Mouse (Mus musculus) thymus, adult 18-20 months (tissue): ENCODE measurements around the gene Nploc4.
"Not testable (repeated sequence)": the region's sequence is repeated elsewhere in the genome, so short reads cannot be mapped to it uniquely, and the experiment has no call there.

Experiments
- DNase-seq, 2 experiments: peaks; one replicate each; pipeline ENCODE4 v3.0.0; 2022; ENCODE audit warnings: mixed read lengths in 2 of 2

Gene Nploc4

DNA sequence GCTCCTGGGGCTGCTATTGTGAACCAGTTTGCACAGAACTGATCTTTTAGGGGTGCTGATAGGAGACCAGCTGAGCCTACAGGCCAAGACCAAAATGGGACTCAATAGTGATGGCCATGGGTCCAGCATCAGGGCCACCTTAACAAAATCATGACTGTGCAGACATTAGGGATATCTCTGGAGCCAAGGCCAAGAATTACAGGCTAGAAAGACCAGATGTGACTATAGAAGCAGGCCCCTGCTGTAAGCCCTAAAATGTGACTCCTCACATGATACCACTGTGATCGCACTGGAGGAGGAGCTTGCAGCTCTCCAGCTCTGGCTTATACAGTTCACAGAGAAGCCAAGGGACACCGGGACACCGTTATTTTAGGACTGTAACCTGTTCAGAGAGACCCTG lies 4.8 kb upstream of the Nploc4 start, which contains the start of gene Tspan10:
Gene Tspan10, plus strand, starts transcription at position 301 of the 400 bp plus-strand sequence.
- DNase-seq, result no peak

DNA sequence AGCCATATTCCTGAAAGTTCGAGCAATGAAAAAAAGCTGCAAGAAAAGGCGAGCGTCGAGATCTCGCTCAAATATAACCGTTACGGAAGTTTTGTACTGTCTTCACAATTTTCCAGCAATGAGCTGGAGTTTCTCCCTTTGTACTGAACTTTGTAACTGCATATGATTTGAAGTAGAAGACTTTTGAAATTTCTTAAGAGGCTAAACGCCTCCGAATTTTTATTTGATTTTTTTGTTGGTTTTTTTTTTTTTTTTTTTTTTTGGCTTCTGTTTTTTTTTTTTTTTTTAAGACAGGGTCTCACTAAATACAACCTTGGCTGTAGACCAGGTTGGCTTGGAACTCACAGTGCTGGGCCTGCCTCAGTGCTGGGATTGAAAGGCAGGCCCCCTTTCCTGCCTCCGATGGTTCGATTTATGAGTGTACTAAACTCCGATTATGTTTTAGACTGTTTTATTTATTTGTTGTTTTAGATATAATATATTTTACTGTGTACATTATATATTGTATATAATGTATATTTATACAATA lies 413 bp upstream of the Nploc4 start:
- DNase-seq, result no peak

DNA sequence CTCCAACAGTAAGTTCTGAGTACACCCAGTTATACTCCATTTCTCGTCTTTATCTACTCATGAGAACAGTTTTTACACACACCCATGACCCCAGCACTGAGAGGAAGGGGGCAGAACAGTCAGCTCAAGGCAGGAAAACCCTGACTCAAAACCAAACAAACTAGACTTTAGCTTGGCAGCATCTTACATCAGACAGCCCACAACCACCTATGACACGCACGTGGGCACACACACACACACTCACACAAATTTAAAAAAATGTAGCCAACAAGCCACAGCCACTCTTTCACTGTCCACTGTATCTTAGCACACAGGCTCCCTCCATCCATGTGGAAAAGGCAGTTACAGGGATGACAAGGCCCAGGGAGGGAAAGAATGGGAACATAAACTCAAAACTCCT lies 10.8 kb downstream of the Nploc4 start:
- no peak for DNase-seq

DNA sequence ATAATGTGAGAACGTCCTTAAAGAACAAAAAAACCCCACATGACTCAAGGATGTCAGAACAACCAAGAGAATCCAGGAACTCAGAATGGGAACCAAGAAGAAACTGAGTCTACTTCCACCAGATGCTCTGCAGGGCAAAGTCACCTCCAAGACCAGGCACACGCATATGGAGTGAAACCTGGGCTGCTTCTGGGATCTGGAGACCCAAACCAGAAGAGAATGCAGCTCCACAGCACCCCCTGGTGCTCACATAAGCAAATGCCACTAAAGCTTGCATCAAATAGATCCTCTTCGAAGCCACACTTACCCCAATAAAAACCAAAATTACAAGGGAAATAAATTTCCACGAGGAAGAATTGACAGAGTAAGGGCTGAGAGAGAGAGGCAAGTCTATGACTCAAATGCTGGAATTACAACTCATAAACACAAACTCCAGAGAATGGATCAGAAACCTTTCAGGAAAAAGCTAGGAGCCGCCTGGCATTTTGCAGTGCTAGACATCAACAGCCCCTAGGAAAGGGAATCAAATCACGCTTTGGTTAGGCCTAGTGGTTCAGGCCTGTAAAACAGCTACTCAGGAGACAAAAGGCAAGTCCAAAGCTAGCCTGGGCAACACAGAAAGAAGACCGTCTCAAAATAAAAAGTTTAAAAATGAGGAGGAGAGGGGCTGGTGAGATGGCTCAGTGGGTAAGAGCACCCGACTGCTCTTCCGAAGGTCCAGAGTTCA lies 13.8 kb downstream of the Nploc4 start:
- peak in 1 of 2 experiments; percentile 10 for DNase-seq

DNA sequence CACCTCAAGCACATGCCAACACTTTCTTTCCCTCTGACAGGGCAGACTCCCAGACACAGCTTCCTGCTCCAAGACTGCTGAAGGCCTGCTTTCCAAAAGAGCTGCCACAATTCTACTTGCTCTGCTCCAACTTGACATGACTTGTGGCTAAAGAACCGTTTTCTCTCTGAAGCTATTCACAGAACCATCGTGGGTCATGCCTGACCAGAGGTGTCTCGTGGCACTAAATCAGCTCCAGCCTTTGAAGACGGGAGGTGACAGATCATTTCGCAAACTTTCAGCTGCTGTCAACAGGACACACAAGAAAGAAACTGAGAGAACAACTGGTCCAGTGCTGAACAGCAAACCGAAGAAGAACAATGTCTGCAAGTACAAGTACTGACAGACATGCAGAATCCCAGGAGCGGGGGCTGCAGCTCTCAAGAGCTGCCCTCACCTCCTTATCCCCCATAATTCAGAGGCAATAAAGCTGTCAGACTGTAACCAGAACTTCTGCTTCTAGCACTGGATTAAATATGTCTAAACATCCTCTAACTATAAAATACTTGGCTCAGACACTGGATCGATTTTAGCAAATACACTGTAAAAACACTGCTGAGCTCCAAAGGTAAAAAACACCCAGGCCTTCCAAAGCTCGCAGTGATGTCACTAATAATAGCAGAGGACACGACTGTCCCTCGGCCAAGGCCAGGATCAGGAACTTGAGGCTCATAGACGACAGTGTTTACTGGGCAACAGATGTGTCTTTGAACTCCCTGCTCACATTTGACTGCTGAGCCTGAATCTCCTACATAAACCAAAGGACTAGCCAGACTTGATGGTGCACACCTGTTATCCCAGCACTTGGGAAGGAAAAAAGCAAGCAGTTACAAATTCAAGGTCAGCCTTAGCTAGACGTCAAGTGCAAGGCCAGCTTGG lies 14.6 kb downstream of the Nploc4 start:
- no peak for DNase-seq

DNA sequence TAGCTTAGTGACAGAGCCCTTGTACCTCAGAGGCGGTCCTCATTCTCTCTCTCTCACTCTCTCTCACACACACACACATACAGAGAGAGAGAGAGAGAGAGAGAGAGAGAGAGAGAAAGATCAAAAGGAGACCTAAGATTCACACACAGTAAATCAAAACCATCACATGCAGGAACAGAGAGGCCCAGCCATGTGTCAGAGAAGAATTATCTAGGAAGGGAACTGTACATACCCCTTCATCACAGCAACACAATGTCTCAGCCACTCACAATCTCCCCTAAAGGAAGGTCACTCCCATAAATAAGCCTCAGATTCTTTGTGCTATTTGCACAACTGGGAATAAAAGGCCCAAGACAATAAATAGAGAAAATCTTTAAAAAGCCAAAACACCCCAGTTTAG lies 18.9 kb downstream of the Nploc4 start:
- no peak for DNase-seq

DNA sequence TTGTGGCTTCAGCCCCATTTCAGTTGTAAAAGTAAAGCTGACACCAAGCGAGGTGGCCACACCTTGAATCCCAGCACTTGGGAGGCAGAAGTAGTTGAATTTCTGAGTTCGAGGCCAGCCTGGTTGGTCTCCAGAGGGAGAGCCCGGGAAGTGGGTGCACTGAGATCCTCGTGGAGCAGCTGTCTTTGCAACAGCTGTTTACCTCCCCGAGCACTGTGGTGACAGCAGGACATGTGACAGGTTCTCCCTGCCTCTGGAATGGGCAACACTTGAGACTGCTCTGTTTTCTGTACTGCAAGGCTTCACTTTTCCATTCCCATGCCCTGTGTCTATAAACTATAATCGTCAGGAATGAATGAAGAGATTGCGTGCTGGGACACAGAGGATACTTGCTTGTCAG lies 19.7 kb downstream of the Nploc4 start:
- no peak for DNase-seq

DNA sequence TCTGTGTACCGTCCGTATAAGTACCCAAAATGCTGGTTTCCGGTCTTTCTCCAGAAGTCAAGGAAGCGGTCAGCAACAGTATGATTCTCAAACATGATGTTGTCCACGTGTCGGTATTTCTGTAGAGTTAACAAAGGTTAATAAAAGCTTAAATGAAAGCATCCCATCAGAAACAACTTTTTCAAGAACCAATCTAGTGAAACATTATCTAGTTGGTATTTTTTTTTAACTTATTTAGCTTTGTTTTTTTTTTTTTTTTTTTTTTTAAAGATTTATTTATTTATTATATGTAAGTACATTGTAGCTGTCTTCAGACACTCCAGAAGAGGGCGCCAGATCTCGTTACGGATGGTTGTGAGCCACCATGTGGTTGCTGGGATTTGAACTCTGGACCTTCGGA lies 23.9 kb downstream of the Nploc4 start:
- not testable (repeated sequence) for DNase-seq

DNA sequence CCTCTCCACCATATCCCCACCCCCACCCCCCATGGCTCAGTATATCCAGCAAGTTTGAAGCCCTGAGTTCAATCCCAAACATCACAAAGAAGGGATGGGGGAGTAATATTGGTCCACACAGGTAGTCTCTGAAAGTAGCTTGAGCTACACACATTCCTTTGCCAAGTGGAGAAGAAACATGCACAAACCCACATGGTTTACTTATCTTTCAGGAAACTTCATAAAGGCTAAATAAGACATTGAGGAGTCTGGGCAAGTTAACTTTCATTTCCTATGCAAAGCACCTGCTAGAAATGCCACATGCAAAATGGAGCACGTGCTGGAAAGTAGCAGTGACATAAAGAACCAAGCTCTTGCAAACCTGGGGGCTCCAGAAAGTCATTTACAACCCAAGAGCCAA lies 31.1 kb downstream of the Nploc4 start:
- no peak for DNase-seq

DNA sequence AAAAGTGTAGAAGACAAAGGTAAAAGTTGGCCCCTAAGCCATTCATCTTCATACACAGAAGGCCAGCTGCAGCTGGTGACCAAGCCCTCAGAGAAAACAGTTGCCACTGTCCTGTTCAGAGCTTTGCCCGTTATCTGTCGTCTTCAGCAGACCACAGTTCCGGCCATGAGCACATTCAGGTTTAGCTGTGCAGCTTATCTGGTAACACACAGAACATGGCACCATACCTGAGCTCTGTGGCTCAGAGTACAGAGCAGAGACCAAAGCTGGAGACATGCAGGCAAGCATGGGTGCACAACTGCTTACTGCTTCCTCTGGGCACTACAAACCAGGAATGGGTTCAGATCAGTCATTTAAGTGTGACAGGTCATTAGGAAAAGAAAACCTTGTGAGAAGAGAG lies 31.6 kb downstream of the Nploc4 start:
- no peak for DNase-seq

DNA sequence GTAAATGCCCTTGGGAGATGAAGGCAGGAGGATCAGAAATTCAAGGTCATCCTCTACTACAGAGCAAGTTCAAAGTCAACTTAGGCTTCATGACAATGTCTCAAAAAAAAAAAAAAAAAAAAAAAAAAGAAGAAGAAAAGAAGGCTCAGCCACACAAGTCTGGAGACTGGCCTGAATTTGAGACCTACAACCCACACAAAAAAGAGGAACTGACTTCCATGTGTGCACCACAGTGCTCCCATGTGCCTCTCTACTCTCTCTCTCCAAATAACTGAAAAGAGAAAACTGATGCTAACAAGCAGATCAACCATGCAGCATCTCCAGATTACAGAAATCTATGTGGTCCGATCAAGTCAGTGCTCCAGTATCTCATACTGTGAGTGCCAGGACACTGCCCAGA lies 32.7 kb downstream of the Nploc4 start:
- no peak for DNase-seq

DNA sequence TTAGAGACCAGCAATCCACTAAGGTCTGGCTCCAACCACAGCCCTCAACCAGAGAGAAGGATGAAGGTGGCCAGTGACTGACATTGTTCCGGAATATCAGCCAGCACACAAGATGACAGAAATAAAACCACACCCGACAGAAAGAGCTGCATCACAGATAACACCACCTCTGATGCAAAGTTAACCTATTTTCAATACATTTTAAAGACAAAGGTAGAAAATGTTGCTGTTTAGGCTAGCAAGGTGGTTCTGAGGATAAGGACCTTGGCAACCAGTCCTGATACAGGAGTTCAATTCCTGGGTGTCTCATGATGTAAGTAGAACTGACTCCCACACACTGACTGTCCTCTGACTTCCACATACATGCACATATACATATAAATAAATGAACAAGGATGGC lies 38.2 kb downstream of the Nploc4 start:
- DNase-seq, result no peak

DNA sequence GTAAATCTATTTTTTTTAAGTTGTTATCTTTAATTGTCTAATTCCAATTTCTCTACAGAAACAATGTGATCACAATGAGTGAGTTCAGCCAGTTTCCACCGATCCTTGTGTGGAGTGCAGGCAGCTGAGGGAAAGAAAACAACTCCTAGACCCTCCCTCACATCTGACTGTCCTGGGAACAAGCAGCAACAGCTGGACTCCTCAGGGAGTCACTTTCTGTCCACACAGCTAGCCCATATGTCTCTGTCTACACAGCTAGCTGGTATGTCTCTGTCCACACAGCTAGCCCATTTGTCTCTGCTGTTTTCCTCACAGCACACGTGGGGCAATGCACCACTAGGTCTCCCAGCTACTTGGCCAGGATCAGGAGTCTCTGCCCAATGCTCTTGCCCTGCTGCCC lies 39.9 kb downstream of the Nploc4 start:
- no peak for DNase-seq

DNA sequence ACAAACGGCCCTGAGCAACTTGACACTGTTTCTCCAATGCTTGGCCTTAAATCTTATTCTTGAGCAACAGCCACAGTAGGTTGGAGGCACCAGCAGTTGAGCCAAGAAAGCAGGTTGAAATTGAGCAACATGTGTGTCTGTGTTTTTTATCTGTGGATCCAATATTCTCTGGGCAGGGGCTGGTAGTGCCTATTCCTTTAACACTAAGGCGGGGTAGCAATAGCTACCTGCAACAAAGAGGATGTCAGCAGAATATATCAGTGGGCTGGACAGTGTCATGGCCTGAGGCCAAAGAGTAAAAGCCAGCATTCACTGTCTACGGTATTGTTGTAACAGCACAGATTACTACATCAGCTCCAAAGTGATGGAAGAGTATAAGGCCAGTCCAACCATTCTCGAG lies 41.8 kb downstream of the Nploc4 start:
- no peak for DNase-seq

DNA sequence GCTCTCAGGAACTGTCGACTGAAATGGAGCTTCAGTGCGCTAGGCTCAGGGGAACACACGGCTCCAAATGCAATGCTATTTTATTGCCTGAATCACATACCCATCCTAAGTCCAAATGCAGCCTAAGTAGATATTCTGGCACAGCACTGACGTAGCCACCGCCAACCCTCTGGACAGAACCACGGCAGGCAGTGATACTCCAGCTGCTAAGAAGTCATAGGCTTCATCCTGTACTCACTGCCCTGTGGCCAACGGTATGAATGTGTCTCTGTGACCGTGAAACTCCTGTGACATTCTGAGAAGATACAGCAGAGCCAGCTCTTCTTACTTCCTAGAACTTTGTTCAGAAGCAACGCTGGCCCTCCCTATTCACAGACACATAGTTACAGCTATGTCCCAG lies 48.9 kb downstream of the Nploc4 start:
- DNase-seq, result no peak

DNA sequence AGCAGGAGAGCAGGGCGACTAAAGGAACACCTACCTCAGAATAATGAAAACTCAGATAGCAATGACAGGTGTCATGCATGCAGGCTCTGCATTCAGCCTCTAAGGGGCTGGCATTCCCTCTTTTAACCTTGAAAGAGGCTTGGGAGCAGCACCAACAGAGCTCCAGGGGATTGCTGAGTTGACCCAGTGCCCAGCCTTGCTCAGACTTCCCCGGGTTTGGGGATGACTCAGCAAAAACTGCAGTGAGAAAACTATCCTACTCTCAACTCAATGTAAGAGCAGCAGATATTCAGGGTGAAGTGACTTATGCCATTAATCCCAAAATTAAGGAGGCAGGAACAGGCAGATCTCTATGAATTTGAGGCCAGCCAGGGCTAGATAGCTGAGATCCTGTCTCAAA lies 50.4 kb downstream of the Nploc4 start:
- no peak for DNase-seq

DNA sequence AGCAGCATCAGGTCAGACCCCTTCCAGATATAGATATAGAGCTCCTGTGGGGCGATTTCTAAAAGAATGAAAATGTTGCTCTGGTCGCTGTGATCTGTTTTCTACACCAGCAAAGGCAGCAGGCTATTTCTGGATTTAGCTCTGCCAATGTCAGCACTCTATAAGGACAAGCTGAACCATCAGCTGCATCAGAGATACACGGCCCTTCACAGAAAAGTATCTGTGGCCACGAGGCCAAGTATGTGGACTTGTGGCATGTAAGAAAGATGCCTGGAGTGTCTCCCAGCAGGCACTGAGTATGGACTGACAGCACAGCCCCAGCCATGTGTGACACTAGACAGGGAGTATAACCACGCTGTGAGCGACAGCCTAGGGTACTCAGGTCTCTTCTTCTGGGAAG lies 50.9 kb downstream of the Nploc4 start:
- DNase-seq, result no peak

DNA sequence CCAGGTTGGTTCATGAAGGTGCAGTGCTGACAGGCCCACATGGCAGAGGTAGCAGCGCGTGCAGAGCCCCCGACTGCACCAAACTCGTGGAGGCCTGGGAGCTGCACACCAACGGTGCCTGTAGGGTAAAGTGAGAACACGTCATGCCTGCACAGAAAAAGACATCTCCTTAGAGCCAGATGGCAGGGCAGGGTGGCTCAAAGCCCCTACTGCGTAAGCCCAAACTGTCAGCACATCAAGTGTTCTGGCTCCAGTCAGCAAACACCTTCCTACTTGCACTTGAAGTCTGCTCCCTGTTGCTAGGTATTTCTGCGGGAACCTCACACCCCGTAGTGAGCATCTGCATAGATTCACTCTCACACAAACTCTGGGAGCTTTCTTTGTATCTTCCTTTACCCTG lies 55.0 kb downstream of the Nploc4 start:
- no peak for DNase-seq

DNA sequence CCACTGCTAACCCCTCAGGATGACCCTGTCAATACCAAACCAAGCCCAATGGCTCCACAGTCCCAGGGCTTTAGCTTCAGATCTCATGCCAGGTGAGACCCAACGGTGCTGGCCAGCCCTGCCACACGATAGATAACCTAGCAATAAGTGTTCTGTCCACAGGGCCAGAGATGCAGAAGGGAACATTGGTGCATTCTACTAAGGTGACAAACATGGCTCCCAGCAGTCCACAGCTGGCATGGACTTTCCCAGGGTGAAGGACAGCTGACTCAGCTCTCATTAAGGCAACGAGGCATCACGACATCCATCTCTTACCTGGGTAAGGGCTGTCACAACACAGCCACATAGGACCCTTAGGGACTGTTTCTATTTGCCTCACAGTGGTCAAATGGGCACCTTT lies 56.4 kb downstream of the Nploc4 start:
- DNase-seq, result no peak

DNA sequence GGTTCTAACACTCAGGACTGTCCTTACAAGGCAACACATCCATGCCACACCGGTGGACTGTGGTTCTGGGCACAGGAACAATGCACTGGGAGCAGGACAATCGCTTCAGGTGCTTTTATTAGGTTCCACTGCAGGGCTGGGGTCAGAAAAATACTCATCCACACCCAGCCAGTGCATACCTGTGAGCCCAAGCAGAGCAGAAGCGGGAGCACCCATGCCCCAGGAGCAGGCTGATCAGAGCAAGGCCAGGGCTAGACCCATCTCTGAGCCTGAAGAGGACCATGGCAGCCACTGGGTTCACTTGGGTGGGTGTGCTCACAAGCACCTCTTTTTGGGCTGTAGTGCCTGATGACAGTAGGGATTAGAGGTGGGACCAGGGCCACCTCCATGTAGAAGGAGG lies 57.2 kb downstream of the Nploc4 start:
- DNase-seq, result no peak

DNA sequence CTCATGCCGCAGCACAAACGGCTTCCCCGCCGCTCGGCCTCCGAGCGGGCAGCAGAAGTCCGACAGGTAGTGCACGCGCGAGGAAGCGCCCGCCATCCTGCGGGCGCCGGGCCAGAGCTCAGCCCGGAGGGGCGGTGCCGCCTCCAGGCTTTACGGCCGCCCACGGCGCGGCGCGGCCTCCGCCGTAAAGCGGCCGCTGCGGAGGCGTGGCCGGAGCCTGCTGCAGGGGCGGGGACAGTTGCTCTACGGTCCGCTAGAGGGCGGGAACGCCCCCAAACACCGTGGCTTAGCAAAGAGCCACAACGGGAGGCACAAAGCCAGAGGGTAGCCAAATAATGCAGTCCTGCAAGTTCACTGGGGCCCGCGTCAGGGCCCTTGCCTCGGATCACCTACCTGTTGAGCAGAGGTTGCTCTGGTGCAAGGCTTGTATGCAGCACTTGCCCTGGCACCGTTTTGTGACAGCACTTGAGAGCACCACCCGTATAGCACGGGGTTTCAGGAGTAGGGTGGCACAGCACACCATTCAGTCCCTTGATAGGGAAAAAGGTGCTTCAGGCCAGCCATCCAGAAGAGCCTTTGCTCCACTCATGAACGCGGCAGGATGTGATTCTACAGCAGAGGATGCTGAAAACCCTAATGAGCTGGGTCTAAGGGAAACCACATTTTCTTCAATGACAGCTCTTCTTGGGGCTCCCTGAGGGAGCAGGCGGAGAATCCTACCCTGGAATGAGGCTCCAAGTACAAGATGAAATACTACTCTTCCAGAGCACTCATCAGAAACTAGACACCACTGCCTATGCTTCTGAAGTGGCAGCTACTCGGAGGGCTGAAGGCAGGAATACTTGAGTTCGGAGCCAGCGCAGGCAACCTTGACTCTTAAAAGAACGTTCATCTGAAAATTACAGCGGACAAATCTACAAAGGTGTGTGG lies 58.6 kb downstream of the Nploc4 start, which contains the start of gene Faap100:
Gene Faap100, minus strand, starts transcription at position 154 of the 930 bp plus-strand sequence.
- peak; percentile 80 to 81 for DNase-seq

DNA sequence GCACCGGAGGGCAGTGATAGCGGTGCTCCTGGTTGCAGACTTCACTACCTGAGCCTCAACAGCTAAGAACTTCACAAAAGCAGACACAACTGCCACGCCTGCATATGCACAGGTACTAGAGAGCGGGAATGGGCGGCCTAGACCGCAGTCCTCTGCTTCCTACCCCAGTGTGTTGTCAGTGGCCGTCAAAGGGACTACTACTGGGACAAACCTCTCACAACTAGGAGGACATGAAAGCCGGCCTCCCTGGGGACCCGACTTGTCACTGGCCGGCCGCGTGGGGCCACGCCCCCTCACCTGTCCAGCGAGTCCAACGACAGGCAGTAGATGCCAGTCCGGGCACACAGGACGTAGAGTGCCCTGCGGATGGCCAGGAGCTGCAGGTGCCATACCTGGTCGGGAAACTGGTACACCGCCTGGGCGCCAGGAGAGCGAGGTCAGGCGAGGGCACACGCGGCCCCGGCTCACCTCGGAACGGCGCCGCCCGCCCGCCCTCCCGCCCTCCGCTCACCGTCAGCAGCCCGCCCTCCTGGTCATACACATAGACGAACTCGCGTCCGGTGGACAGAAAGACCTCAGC lies 59.4 kb downstream of the Nploc4 start:
- DNase-seq, result peak; percentile 34 to 49
